Mouse (Mus musculus) erythroblast, embryonic 14.5 days (primary cell): ENCODE measurements around the gene Dhrs1.

Source experiments
- GATA1 ChIP-seq: IDR thresholded peaks from 2 replicates; pipeline ENCODE4 v1.6.1; 2012; ENCODE audit warnings: low read length, inconsistent platforms, mixed read lengths
- TAL1 ChIP-seq: IDR thresholded peaks from 3 replicates; pipeline ENCODE4 v1.6.1; 2012; ENCODE audit warnings: low read length, inconsistent platforms, mixed read lengths

GRCm38 (mm10) chr14:55697226-55697625, 48.3 kb downstream of the Dhrs1 start:
- TF ChIP-seq GATA1, result no peak
- TF ChIP-seq TAL1, result no peak
